In genomic region chr7:142657341-142657791, GRCm38 (mm10) we compare ENCODE assay signal across 8 mouse cellular contexts. TPM values are rescaled to one million over a fixed set of nuclear protein-coding genes. Genes with fewer than 3 reads are reported as not detected.
DNase-seq lines count a peak whose midpoint lies in the region; ATAC-seq and TF ChIP-seq lines count a peak whose summit lies in the region.

No protein-coding gene starts in this region.

- 9% methylated on average over 7 of the region's 9 CpGs for WGBS in heart, embryonic 12.5 days
- WGBS in embryonic facial prominence, embryonic 10.5 days: 6% methylated on average over 9 of the region's 9 CpGs
- WGBS in hindbrain, embryonic 13.5 days: 8% methylated on average over 4 of the region's 9 CpGs
- WGBS in liver, postnatal 0 days (ENCODE audit: insufficient replicate concordance): 23% methylated on average over 6 of the region's 9 CpGs

- H3K4me3 ChIP-seq in heart, embryonic 12.5 days: peak overlapping the region; percentile 62
- peak overlapping the region; percentile 64 for H3K4me3 ChIP-seq in embryonic facial prominence, embryonic 10.5 days
- H3K4me3 ChIP-seq in hindbrain, embryonic 13.5 days: peak overlapping the region; percentile 36
- peak overlapping the region; percentile 52 for H3K4me3 ChIP-seq in liver, postnatal 0 days (ENCODE audit: low read depth, low read length)

- peak overlapping the region; percentile 98 for H3K27ac ChIP-seq in heart, embryonic 12.5 days (ENCODE audit: poor library complexity, severe bottlenecking)
- H3K27ac ChIP-seq in embryonic facial prominence, embryonic 10.5 days (replicated peaks): peak overlapping the region; percentile 89
- H3K27ac ChIP-seq in hindbrain, embryonic 13.5 days: no peak overlapping the region; the same call in 1 of the 2 replicates
- H3K27ac ChIP-seq in liver, postnatal 0 days (ENCODE audit: low read depth): peak overlapping the region; percentile 55

- H3K36me3 ChIP-seq in heart, embryonic 12.5 days: peaks cover 33% of the 10 kb centered on the region
- H3K36me3 ChIP-seq in embryonic facial prominence, embryonic 10.5 days (replicated peaks): peaks cover 39% of the 10 kb centered on the region
- no peaks in the 10 kb centered on the region for H3K36me3 ChIP-seq in hindbrain, embryonic 13.5 days
- H3K36me3 ChIP-seq in liver, postnatal 0 days (replicated peaks; ENCODE audit: insufficient read depth, low read length): peaks cover 3% of the 10 kb centered on the region; the same call in 1 of the 2 replicates

- peak; percentile 24 for ATAC-seq in heart, embryonic 12.5 days (ENCODE audit: insufficient number of reproducible peaks, low FRiP score)
- ATAC-seq in hindbrain, embryonic 13.5 days (ENCODE audit: low FRiP score): no peak
- peak; percentile 34 for ATAC-seq in liver, postnatal 0 days

- H3K4me1 ChIP-seq in heart, embryonic 12.5 days (replicated peaks): peaks cover 19% of the 10 kb centered on the region
- H3K4me1 ChIP-seq in embryonic facial prominence, embryonic 10.5 days: peaks cover 77% of the 10 kb centered on the region
- H3K4me1 ChIP-seq in hindbrain, embryonic 13.5 days (replicated peaks): peaks cover 36% of the 10 kb centered on the region
- H3K4me1 ChIP-seq in liver, postnatal 0 days (ENCODE audit: insufficient read depth): no peaks in the 10 kb centered on the region; the same call in 1 of the 2 replicates

- H3K4me2 ChIP-seq in heart, embryonic 12.5 days: peak overlapping the region; percentile 72
- peak overlapping the region; percentile 48 for H3K4me2 ChIP-seq in hindbrain, embryonic 13.5 days
- H3K4me2 ChIP-seq in liver, postnatal 0 days (ENCODE audit: low read depth, low read length): peak overlapping the region; percentile 65

- TF ChIP-seq EP300 in liver, postnatal 0 days (IDR thresholded peaks at IDR 0.05; ENCODE audit: low read depth): no peak

- no peak for TF ChIP-seq CTCF in liver, postnatal 0 days (IDR thresholded peaks at IDR 0.05; ENCODE audit: low read depth)

- intact Hi-C loops in heart, postnatal 14 days (cut with DNase I): no loop called here

- no peak for DNase-seq in heart, postnatal 14 days
- peak; percentile 80 for DNase-seq in embryonic facial prominence, embryonic 10.5 days (ENCODE audit: low spot score)
- DNase-seq in liver, postnatal 0 days: peak; percentile 56
- no peak for DNase-seq in natural killer cell, adult 2 months (ENCODE audit: low spot score in 2 of 2)
- no peak for DNase-seq in ovary, postnatal 10 days (ENCODE audit: low spot score)
- DNase-seq in thymus, postnatal 25 days: no peak

- peaks cover 77% of the 10 kb centered on the region for H3K27me3 ChIP-seq in heart, embryonic 12.5 days (replicated peaks)
- H3K27me3 ChIP-seq in embryonic facial prominence, embryonic 10.5 days (replicated peaks; ENCODE audit: low read depth, poor library complexity, severe bottlenecking): peaks cover 100% of the 10 kb centered on the region
- H3K27me3 ChIP-seq in hindbrain, embryonic 13.5 days: peaks cover 100% of the 10 kb centered on the region
- H3K27me3 ChIP-seq in liver, postnatal 0 days (ENCODE audit: insufficient read depth, low read length): peaks cover 80% of the 10 kb centered on the region

- H3K9me3 ChIP-seq in heart, embryonic 12.5 days (replicated peaks): no peaks in the 10 kb centered on the region
- H3K9me3 ChIP-seq in embryonic facial prominence, embryonic 10.5 days: no peaks in the 10 kb centered on the region
- H3K9me3 ChIP-seq in hindbrain, embryonic 13.5 days: no peaks in the 10 kb centered on the region
- H3K9me3 ChIP-seq in liver, postnatal 0 days (ENCODE audit: low read length): no peaks in the 10 kb centered on the region

- H3K9ac ChIP-seq in heart, embryonic 12.5 days: peak overlapping the region; percentile 97
- peak overlapping the region; percentile 36; the same call in 1 of the 2 replicates for H3K9ac ChIP-seq in hindbrain, embryonic 13.5 days
- peak overlapping the region; percentile 65 for H3K9ac ChIP-seq in liver, postnatal 0 days (replicated peaks)

RNA-seq across cellular contexts. Expression of gene Igf2, which starts 9.2 kb away (rescaled TPM):
- polyA plus RNA-seq in heart, embryonic 12.5 days (2016; fragmentation: Nextera tagmentation; extraction: Ambion mirVana): 1,315 and 1,354 TPM in 2 replicates
- total RNA-seq in heart, postnatal 14 days (2021): 100 to 1,000 TPM; 349 to 384 TPM
- polyA plus RNA-seq in embryonic facial prominence, embryonic 10.5 days (2016; fragmentation: Nextera tagmentation; extraction: Ambion mirVana): 360 and 378 TPM in 2 replicates
- polyA plus RNA-seq in hindbrain, embryonic 13.5 days (2015; fragmentation: Nextera tagmentation; extraction: Ambion mirVana): 179 and 205 TPM in 2 replicates
- 1,534 and 1,664 TPM in 2 replicates for polyA plus RNA-seq in liver, postnatal 0 days (2015; fragmentation: Nextera tagmentation; extraction: Ambion mirVana)

RNA-seq across cellular contexts. Expression of gene Gm49394, which starts 12.4 kb away (rescaled TPM):
- polyA plus RNA-seq in heart, embryonic 12.5 days (2016; fragmentation: Nextera tagmentation; extraction: Ambion mirVana): 0.04 and 0.21 TPM in 2 replicates
- total RNA-seq in heart, postnatal 14 days (2021): not detected
- polyA plus RNA-seq in embryonic facial prominence, embryonic 10.5 days (2016; fragmentation: Nextera tagmentation; extraction: Ambion mirVana): not detected in 2 replicates
- not detected in 2 replicates for polyA plus RNA-seq in hindbrain, embryonic 13.5 days (2015; fragmentation: Nextera tagmentation; extraction: Ambion mirVana)
- 0.04 TPM in 1 of 2 replicates, not detected in the other for polyA plus RNA-seq in liver, postnatal 0 days (2015; fragmentation: Nextera tagmentation; extraction: Ambion mirVana)

Comparison
In these comparisons a context has a peak if more than half of its experiments do, and no peak if none do; other contexts are left out.
1. H3K9ac ChIP-seq: peak in every context shown above with its lines; median percentile 97 in heart, embryonic 12.5 days; 65 in liver, postnatal 0 days; 36 in hindbrain, embryonic 13.5 days.
2. DNase-seq: peak in embryonic facial prominence, embryonic 10.5 days (single experiment) and liver, postnatal 0 days (single experiment); none in heart, postnatal 14 days (0 of 2), natural killer cell, adult 2 months (0 of 2), ovary, postnatal 10 days (single experiment) and thymus, postnatal 25 days (single experiment).
3. Peak in every context shown above with its lines, with median percentiles within 50 percentile points of each other: H3K4me2 ChIP-seq and H3K4me3 ChIP-seq.